Mouse (Mus musculus): Measurements from ENCODE around the gene Zfp668. TPM values are rescaled to one million over a fixed set of nuclear protein-coding genes. Genes with fewer than 3 reads are reported as not detected.

Zfp668 gene
- total RNA-seq, 2 experiments from 2014 or later: 23.3 to 24.1 TPM

DNA sequence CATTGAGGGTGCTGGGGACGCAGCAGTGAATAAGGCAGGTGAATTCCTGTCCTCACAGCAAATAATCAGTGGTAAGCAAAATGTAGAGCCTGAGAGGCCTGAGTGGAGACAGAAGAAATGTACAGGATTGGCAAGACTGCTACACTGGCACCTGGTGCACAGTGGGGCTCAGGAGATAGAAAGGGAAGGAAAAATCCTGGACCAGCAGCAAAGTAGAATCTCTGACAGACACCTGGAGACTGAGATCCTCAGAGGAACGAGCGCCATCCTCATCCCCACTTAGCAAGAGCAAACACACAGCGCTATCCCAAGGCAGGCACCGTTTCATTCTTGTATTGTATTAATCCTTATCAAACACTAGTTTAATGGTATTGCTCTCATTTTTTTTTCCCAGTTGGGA is 39.2 kb downstream of the Zfp668 start:
- no peak for DNase-seq (ENCODE audit: extremely low spot score in 1 of 2, low spot score in 2 of 2)
- H3K27ac ChIP-seq: no peak overlapping the region
- no peak overlapping the region for H3K4me3 ChIP-seq
- TF ChIP-seq CTCF (IDR thresholded peaks at IDR 0.05): no peak
- intact Hi-C loops (cut with DNase I): no loop called here

DNA sequence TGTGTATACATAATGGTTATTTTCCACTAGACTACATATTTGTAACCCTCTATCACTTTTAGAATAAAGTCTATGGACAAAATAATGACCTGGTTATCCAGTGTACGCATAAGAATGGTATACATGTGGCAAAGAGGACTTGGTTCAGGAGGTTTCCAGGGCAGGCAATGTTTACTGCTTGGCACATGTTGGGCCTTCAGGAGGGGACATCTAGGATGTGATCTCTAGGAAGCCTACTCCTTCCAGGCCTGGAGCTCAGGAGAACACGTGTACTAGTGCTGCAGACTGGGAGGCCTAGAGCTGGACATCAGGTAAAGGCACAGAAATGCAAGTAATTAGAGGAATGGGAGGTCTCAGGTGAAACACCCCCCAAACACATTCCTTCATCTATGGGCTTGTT is 41.1 kb downstream of the Zfp668 start:
- no peak overlapping the region for H3K4me3 ChIP-seq
- DNase-seq (ENCODE audit: extremely low spot score in 1 of 2, low spot score in 2 of 2): no peak
- intact Hi-C loops (cut with DNase I): no loop called here
- no peak for TF ChIP-seq CTCF (IDR thresholded peaks at IDR 0.05)
- no peak overlapping the region for H3K27ac ChIP-seq

DNA sequence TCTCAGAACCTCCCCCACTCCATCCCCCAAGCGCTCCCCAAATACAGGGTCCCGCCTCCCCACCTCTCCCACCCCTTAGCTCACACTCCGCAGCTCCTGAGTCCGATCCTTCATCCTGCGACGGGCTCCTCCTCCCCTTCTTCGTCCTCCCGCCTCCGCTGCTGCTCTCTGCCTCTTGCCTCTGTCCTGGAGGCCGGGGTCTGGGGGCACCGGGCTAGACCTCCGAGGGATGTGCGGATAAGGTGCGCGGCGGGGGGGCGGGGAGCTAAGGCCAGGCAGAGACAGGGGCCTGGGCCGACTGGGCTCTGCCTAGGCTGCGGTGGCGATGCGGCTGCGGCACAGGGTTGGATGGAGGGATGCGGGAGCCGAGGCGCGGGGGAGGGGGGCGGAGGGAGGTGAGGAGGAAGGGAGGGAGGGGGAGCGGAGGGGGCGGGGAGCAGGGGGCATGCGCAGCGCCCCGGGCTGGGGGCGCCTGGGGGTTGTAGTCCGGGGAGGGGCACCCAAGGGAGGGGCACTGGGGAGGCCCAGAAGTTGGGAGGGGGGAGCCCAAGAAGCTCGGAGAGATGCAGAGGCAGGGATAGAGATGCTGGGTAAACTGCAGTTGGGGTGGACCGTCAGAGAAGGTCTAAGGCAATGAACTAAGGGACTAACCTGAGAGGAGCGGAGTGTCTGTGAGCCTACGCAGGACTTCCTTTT is 52.3 kb downstream of the Zfp668 start, which contains the start of the genes Stx4a and Stx1b:
Gene Stx4a, plus strand, starts transcription at position 119 of the 696 bp plus-strand sequence.
Gene Stx1b, minus strand, starts transcription at position 374 of the 696 bp plus-strand sequence.
- TF ChIP-seq CTCF (IDR thresholded peaks at IDR 0.05): no peak
- peak; percentile 64 to 72 for DNase-seq (ENCODE audit: extremely low spot score in 1 of 2, low spot score in 2 of 2)
- intact Hi-C loops (cut with DNase I): loop anchor here (1.0 to 5.0 kb wide), 2 partner anchors 17 to 53 kb away; partner anchors contain the start of genes Zfp646 and Zfp668
- H3K27ac ChIP-seq: peak within 1 kb of the TSS; percentile 94
- H3K4me3 ChIP-seq: peak within 1 kb of the TSS; percentile 69

DNA sequence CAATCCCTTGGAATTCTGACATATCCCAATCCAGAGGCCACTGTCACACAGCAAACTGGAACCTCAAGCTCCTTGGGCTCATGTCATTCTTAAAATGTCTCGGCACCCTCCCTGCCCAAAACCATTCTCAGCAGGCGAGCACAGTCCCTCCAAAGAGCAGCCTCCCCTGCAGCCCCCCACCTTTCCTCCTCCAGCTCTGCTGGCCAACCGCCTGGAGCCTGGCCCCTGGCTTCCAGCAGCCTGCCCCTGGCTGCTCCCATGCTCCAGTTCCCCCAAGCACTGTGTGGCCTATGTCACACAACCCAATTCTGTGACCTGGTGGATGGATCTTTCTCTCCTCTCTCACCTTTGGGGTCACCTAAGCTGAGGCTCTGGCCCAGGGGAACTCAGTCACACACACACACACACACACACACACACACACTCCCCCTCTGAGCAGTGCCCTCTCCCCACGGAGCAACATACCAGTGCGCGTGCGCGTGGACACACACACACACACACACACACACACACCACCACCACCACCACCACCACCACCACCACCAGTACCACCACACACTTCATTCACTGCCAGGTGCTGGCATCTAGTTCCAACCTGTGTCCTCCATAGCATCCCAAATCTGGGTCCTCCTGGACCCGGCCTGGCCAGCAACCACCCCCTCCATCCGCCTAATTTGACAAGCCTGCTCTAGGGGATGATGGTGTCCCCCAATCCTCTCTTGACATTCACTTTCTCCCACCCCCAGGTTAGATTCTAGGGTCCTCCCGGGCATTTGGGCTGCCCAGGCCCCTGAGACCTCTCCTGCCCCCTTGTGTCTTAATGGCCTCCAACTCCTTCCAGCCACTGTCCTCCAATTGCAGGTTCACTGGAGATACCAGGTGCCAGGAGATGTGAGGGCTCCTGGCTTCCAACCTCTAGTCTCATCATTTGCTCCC is 53.1 kb downstream of the Zfp668 start:
- peak in 1 of 2 experiments; percentile 35 for DNase-seq (ENCODE audit: extremely low spot score in 1 of 2, low spot score in 2 of 2)
- TF ChIP-seq CTCF (IDR thresholded peaks at IDR 0.05): peak; percentile 12; the same call in 1 of the 2 replicates
- peak overlapping the region; percentile 69 for H3K4me3 ChIP-seq
- intact Hi-C loops (cut with DNase I): loop anchor here (1.0 to 5.0 kb wide), 2 partner anchors 18 to 54 kb away; partner anchors contain the start of genes Zfp646 and Zfp668
- peak overlapping the region; percentile 94 for H3K27ac ChIP-seq

DNA sequence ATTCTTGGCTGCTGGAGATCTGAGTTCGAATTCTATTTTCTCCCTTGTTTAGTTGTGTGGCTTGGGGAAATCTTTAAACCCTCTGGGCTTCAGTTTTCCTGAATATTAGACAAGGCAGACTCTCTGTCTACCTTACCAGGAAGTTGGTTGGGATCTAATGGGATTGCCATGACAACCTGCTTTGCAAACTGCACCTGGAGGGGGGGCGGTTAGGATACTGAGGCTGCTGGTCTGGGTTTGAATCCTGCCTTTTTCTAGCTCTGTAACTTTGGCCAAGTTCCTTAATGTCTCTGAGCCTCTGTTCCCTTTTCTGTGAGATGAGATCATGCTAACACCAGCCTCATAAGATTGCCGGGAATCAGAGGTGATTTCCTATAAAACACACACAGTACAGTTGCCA is 54.1 kb downstream of the Zfp668 start:
- intact Hi-C loops (cut with DNase I): loop anchor here (5.0 kb wide), 1 partner anchor 55 kb away; the partner anchor contains the start of genes Zfp646 and Zfp668
- H3K4me3 ChIP-seq: peak overlapping the region; percentile 54
- H3K27ac ChIP-seq: peak overlapping the region; percentile 12; the same call in 1 of the 2 replicates
- DNase-seq (ENCODE audit: extremely low spot score in 1 of 2, low spot score in 2 of 2): no peak
- TF ChIP-seq CTCF (IDR thresholded peaks at IDR 0.05): no peak

DNA sequence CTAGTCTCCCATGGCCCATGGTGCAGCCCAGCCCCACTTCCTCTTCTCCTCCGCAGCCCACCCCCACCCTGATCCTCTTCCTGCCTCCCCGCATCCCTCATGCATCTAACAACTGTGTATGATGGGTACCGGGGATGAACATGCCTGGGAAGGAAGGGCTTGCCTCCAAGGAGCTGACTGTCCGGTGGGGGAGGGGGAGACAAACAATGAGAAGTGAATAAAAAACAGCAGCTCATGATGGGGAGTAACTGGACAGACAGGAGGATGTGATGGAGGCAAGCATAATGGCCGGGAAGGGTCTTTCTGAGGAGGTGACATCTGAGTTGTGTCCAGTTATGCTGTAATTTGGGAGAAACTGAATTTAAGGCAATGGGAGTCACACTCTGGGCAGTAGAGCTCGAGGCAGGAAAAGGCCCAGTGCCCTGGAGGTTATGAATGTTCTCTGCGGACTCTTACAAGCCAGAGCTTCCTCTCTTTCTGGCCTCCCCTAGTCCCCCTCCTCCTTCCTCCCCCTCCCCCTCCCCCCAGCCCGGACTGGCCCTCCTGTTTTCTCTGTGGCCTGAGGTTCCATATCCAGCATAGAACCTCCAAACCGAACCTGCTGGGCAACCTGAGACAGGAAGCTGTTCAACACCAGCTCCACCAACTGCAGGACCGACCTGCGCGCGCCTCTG is 55.7 kb downstream of the Zfp668 start:
- TF ChIP-seq CTCF (IDR thresholded peaks at IDR 0.05): no peak
- intact Hi-C loops (cut with DNase I): loop anchor here (5.0 kb wide), 1 partner anchor 56 kb away; the partner anchor contains the start of genes Zfp646 and Zfp668
- peak overlapping the region; percentile 2; the same call in 1 of the 2 replicates for H3K4me3 ChIP-seq
- H3K27ac ChIP-seq: no peak overlapping the region
- no peak for DNase-seq (ENCODE audit: extremely low spot score in 1 of 2, low spot score in 2 of 2)

DNA sequence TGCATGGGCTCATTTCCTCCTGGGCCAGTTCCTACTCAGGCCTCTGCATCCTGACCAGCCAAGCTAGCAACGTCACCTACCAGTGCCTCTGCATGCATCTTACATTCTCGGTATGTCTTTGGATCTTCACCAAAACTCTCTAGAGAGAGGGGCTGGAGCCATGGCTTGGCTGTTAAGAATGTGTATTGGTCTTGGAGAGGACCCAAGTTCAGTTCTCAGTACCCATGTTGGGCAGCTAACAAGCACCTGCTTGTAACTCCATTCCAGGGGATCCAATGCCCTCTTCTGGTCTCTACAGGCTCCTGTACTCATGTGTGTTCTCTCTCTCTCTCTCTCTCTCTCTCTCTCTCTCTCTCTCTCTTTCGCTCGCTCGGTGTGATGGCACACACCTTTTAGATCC is 58.9 kb downstream of the Zfp668 start:
- H3K27ac ChIP-seq: no peak overlapping the region; the same call in 1 of the 2 replicates
- intact Hi-C loops (cut with DNase I): no loop called here
- no peak for TF ChIP-seq CTCF (IDR thresholded peaks at IDR 0.05)

DNA sequence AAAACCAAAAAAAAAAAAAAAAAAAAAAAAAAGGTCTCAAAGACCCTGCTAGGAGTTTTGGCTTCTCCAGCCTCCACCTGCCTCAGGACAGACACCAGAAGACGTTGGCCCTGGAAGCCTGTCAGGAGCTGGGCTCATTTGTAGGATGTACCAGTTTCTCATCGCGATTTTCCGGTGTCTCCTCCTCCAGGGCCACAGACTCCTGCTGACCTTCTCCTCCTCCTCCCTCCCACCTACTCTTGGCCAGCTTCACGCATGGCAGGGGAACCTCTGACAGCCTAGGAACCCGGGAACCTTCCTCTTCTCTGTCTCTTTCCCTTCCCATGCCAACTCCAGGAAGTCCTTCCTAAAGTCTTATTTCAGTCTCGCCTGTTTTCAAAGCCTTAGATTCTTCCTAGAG is 59.6 kb downstream of the Zfp668 start:
- intact Hi-C loops (cut with DNase I): no loop called here
- Histone ChIP-seq H3K4me3 (no peak overlapping the region), H3K27ac (peak overlapping the region; percentile 64)
- DNase-seq (ENCODE audit: extremely low spot score in 1 of 2, low spot score in 2 of 2): no peak
- TF ChIP-seq CTCF (IDR thresholded peaks at IDR 0.05): no peak

More for the DNA sequence above, 58.9 kb downstream of the Zfp668 start:
- no peak for DNase-seq (ENCODE audit: extremely low spot score in 1 of 2, low spot score in 2 of 2)
- H3K4me3 ChIP-seq: no peak overlapping the region

DNA sequence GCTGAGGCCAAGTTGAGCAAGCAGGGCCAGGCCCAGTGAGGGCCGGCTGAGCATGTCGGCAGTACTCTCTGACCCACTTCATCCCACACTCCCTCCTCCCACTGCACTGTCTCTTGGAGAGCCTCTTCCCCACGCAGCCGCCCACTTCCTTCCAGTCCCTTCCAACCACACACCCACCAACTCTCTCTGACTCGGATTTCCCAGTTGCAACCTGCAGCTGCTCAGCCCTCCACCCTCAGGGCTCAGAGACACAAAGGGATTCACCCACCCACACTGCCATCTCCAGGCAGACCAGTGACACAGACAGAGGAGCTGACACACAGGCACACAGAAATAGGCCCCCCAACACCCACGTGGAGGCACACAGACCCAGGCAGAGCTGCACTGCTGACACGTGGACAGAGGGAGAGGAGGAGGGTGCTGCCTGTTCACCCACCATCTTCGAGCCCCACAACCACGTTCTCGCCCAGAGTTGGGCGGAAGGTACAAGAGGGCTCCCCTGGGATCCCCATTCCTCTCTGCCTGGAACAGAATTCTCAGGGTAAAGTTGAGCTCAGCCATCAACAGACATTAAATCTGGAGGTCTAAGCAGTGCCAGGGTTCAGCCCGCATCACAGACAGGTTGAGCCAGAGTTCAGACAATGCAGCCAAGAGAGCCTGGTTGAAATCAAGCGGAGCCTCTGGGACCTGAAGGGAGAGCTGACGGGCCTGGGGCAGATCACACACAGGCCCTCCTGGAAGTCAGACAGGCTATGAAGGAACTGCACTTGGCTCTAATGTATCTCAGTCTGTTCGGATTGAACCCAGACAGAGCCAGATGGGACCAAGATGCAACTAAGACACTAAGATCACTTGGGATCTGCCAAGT is 60.4 kb downstream of the Zfp668 start:
- peak; percentile 20 for TF ChIP-seq CTCF (IDR thresholded peaks at IDR 0.05)
- DNase-seq (ENCODE audit: extremely low spot score in 1 of 2, low spot score in 2 of 2): peak; percentile 70 to 79
- intact Hi-C loops (cut with DNase I): loop anchor here (1.0 kb wide), 1 partner anchor 25 kb away; no protein-coding TSS in a partner anchor
- Histone ChIP-seq H3K4me3 (peak overlapping the region; percentile 17; the same call in 1 of the 2 replicates), H3K27ac (peak overlapping the region; percentile 86)

DNA sequence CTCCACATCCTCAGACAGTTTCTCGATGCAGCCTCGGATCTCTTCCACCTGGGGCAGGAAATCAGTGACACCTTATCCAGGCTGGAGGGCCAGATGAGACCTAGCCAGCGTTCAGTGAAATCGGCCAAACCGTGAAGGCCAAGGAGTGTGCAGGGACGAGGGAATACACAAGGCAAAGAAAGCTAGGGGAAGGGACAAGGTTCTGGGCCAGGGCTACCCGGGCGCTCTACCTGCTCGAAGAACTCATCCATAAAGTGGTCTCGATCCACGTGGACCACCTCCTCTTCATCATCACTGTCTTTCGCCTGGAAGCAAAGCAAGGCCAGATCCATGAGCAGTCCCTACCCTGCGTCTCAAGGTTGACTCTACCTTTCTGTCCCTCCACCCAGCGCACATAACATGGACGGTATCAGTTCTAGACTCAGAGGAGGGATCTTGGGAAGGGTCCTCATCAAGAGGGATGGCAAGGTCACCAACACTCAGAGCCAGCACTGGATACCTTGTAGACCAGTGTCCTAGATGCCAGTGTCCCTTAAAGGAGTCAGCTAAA is 61.4 kb downstream of the Zfp668 start:
- intact Hi-C loops (cut with DNase I): no loop called here
- no peak for TF ChIP-seq CTCF (IDR thresholded peaks at IDR 0.05)
- peak overlapping the region; percentile 86 for H3K27ac ChIP-seq
- no peak for DNase-seq (ENCODE audit: extremely low spot score in 1 of 2, low spot score in 2 of 2)
- H3K4me3 ChIP-seq: no peak overlapping the region
